Mouse (Mus musculus) liver, embryonic 14.5 days (tissue): ENCODE data around the gene Cnga4. TPM values are rescaled to one million over a fixed set of nuclear protein-coding genes. Genes with fewer than 3 reads are reported as not detected.

Experiments
- ATAC-seq: fragments of 200-750 bp; cut with Nextera tagmentation; 2 replicates; pipeline ENCODE4 v1.8.0; 2017; ENCODE audit warnings: moderate number of reproducible peaks, mild to moderate bottlenecking, moderate library complexity; ENCODE audit not compliant: insufficient read depth
- DNase-seq, 3 experiments: peaks; one replicate each; pipeline ENCODE4 v3.0.0-alpha.2; 2012 to 2013; ENCODE audit warnings: low read depth in 3 of 3, low spot score in 3 of 3
- H3K27ac ChIP-seq: fragments of 300-500 bp; sonication (generic); 2 replicates; pipeline ENCODE4 v1.5.1; 2014; ENCODE audit warnings: moderate library complexity, mild to moderate bottlenecking, control low read depth, inconsistent platforms
- H3K27me3 ChIP-seq: fragments of 300-500 bp; sonication (generic); 2 replicates; pipeline ENCODE4 v1.6.1; 2014; ENCODE audit warnings: mild to moderate bottlenecking, low read length, moderate library complexity; ENCODE audit not compliant: control insufficient read depth, insufficient read depth
- H3K36me3 ChIP-seq: fragments of 300-500 bp; sonication (generic); replicated peaks from 2 replicates; pipeline ENCODE4 v1.6.1; 2014; ENCODE audit warnings: low read depth; ENCODE audit not compliant: control insufficient read depth, insufficient read depth
- H3K4me1 ChIP-seq, 2 experiments: fragments of 200-500 bp in 1 of 2; fragments of 300-500 bp in 1 of 2; sonication (generic) in 1 of 2; replicated peaks; 2 replicates each; pipeline ENCODE4 v1.6.1; 2012 to 2014; ENCODE audit warnings: antibody characterized with exemption in 1 of 2, inconsistent platforms in 1 of 2, low read length in 1 of 2; ENCODE audit not compliant: control insufficient read depth in 2 of 2, insufficient read depth in 2 of 2
- H3K4me2 ChIP-seq: fragments of 300-500 bp; sonication (generic); 2 replicates; pipeline ENCODE4 v1.6.1; 2014; ENCODE audit warnings: low read depth, mild to moderate bottlenecking, control low read depth, moderate library complexity
- H3K4me3 ChIP-seq, 2 experiments: fragments of 200-500 bp in 1 of 2; fragments of 300-500 bp in 1 of 2; sonication (generic) in 1 of 2; 2 replicates each; pipeline ENCODE4 v1.5.1; 2012 to 2014; ENCODE audit warnings: low read depth in 2 of 2, low read length in 2 of 2, mild to moderate bottlenecking in 2 of 2, control low read depth in 1 of 2, inconsistent platforms in 1 of 2, moderate library complexity in 1 of 2; ENCODE audit not compliant: insufficient read depth in 1 of 2
- H3K9ac ChIP-seq: fragments of 300-500 bp; sonication (generic); replicated peaks from 2 replicates; pipeline ENCODE4 v1.6.1; 2014; ENCODE audit warnings: mild to moderate bottlenecking, control low read depth, moderate library complexity
- H3K9me3 ChIP-seq: fragments of 300-500 bp; sonication (generic); 2 replicates; pipeline ENCODE4 v1.6.1; 2016; ENCODE audit warnings: low read length, mixed read lengths; ENCODE audit not compliant: control insufficient read depth
- CTCF ChIP-seq: IDR thresholded peaks from 2 replicates; pipeline ENCODE4 v1.5.1; 2016; ENCODE audit warnings: antibody characterized with exemption, low read depth, control low read depth
- EP300 ChIP-seq: IDR thresholded peaks from 2 replicates; pipeline ENCODE4 v1.6.1; 2016; ENCODE audit warnings: antibody characterized with exemption, low read depth
- WGBS: fragments of 180-500 bp; shearing (Covaris S2); extraction: QIAGEN DNeasy Blood & Tissue Kit; methylation state at CpG from one replicate; pipeline ENCODE4 v1.1.7; 2014; ENCODE audit not compliant: insufficient replicate concordance; 5-methylcytosine and 5-hydroxymethylcytosine counted together
- polyA plus RNA-seq, 2 experiments: library from polyadenylated mRNA; depleted of rRNA in 1 of 2; stranded (reverse) in 1 of 2; unstranded in 1 of 2; fragments of >200 nt; fragmentation: Nextera tagmentation in 1 of 2; extraction: Ambion mirVana in 1 of 2; gene quantifications; 2 replicates each; pipeline versions ENCODE4 v1.2.1 to v1.2.3; 2012 to 2014

The Cnga4 gene
- polyA plus RNA-seq, 2 experiments = 0.02 TPM; not detected in 1

DNA sequence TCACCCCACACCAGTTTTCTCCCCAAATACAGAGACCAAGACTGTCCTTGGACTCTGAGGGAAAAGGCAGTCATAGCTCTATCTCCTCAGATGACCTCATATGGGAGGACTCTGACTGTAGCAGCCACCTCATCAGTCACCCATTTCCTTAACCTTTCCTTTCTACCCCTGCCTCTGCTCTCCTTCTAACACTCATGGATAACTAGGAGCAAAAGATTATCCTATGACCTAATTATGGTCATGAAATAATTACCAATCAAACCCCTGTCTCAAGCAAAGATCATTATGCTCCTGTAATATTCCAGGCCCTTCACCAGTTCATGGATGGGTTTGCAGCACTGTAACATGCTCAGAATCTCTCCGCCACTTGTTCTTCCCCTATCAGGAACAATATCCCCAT, 36.4 kb upstream of the Cnga4 start, which contains the start of gene Olfr692:
Olfr692 (plus strand) TSS at position 301 of the 400 bp plus-strand sequence.
- ATAC-seq = no peak
- Histone ChIP-seq H3K4me3 (no peak within 1 kb of the TSS), H3K27me3 (no peaks in the 10 kb centered on the region), H3K27ac (no peak within 1 kb of the TSS), H3K36me3 (no peaks in the 10 kb centered on the region), H3K9me3 (no peaks in the 10 kb centered on the region), H3K9ac (no peak within 1 kb of the TSS), H3K4me2 (no peak within 1 kb of the TSS), H3K4me1 (no peaks in the 10 kb centered on the region)
- whole genome bisulfite sequencing = 62% methylated on average over 1 of the region's 1 CpGs
- no peak for DNase-seq
- TF ChIP-seq CTCF (no peak), EP300 (no peak)

DNA sequence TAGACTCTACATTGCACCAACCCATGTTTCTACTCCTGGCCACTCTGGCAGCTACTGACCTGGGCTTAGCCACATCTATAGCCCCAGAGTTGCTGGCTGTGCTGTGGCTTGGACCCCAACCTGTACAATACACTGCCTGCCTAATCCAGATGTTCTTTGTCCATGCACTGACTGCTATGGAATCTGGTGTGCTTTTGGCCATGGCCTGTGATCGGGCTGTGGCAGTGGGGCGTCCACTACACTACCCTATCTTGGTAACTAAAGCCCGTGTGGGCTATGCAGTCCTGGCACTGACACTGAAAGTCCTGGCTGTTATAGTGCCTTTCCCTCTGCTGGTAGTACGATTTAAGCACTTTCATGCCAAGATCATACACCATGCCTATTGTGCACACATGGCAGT, 35.8 kb upstream of the Cnga4 start:
- H3K4me3 ChIP-seq = no peak overlapping the region
- TF ChIP-seq EP300 (no peak), CTCF (no peak)
- H3K36me3 ChIP-seq = no peaks in the 10 kb centered on the region
- WGBS = 80% methylated on average over 4 of the region's 4 CpGs
- no peak for DNase-seq
- no peak for ATAC-seq
- peaks cover 0 to 2% of the 10 kb centered on the region in 2 experiments; a peak in 2 of 4 replicates for H3K4me1 ChIP-seq
- H3K27ac ChIP-seq = no peak overlapping the region
- H3K27me3 ChIP-seq = no peaks in the 10 kb centered on the region
- no peaks in the 10 kb centered on the region for H3K9me3 ChIP-seq
- H3K4me2 ChIP-seq = no peak overlapping the region
- no peak overlapping the region for H3K9ac ChIP-seq

DNA sequence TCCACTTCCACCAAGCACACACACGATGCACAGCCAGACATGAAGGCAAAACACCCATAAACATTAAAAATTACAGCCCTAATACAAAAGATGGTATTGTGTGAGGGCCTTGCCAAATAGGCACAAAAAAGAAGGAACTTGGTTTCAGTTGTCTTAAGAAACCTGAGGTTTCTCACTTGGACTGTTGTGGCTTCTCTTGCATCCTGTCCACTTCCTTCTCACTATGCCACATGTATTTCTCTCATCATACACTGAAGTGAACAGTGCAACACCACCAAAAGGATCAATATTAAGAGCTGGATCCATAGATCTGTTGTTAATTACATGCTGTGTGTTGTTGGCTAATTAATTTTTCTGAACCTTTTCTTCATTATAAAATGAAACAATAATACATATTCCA, 31.5 kb upstream of the Cnga4 start:
- H3K9me3 ChIP-seq = no peaks in the 10 kb centered on the region
- 42% methylated on average over 1 of the region's 1 CpGs for WGBS
- ATAC-seq (no peak), DNase-seq (no peak)
- H3K4me1 ChIP-seq = peaks cover 0 to 2% of the 10 kb centered on the region in 2 experiments; a peak in 2 of 4 replicates
- H3K27ac ChIP-seq = no peak overlapping the region
- H3K9ac ChIP-seq = no peak overlapping the region
- no peak for TF ChIP-seq CTCF
- no peak for TF ChIP-seq EP300
- no peak overlapping the region for H3K4me3 ChIP-seq
- H3K36me3 ChIP-seq = no peaks in the 10 kb centered on the region
- no peak overlapping the region for H3K4me2 ChIP-seq
- no peaks in the 10 kb centered on the region for H3K27me3 ChIP-seq

DNA sequence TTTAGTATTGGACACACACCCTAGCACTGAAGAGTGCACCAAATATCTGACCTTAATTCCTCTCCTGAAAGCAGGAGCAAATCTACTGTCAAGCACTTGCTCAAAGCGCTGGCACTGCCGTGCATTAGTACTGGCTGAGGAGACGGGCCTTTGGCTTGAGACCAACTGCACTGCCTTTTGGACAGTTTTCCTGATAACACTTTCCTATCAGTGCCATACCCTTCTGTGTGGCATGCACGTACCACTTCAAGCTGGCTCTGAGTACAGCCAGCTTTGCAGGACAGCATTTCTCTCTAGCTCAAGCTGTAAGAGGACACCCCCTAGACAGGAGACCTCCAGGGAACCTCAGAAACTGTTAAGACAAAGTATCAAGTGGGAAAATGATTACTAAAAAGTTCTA, 30.9 kb upstream of the Cnga4 start:
- 0 out of 2 replicates have a peak, but pooled peaks have one; percentile 25 for ATAC-seq

DNA sequence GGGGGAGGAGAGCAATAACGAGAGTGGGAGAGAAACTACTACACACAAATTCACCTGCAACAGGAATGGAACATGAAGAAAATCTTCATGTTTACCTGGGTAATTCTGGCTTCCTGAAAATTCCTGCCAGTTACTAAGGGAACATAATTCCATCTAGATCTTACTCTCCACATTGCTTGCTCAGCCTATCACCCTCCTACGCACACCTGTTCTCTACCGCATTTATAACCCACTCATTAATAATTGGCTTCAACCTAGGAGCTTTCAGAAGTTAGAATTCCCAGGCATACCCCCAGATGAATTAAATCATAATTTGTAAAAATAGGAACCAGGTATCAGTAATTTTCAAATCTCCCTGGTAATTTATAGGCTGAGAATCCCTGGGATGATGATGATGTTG, 30.4 kb upstream of the Cnga4 start:
- no peak for ATAC-seq
- Histone ChIP-seq H3K27ac (no peak overlapping the region), H3K27me3 (no peaks in the 10 kb centered on the region), H3K4me1 (peaks cover 0 to 2% of the 10 kb centered on the region in 2 experiments; a peak in 2 of 4 replicates), H3K36me3 (0 out of 2 replicates have a peak, but pooled peaks cover 3% of the 10 kb centered on the region), H3K9ac (no peak overlapping the region), H3K4me3 (no peak overlapping the region), H3K4me2 (no peak overlapping the region), H3K9me3 (no peaks in the 10 kb centered on the region)
- no peak for TF ChIP-seq CTCF
- TF ChIP-seq EP300 = no peak
- DNase-seq = no peak
- 80% methylated on average over 3 of the region's 3 CpGs for WGBS

More for the DNA sequence above, 30.9 kb upstream of the Cnga4 start:
- WGBS = 20% methylated on average over 4 of the region's 4 CpGs
- Histone ChIP-seq H3K4me3 (no peak overlapping the region), H3K27me3 (no peaks in the 10 kb centered on the region), H3K4me1 (peaks cover 0 to 2% of the 10 kb centered on the region in 2 experiments; a peak in 2 of 4 replicates), H3K9me3 (no peaks in the 10 kb centered on the region), H3K27ac (no peak overlapping the region), H3K4me2 (no peak overlapping the region), H3K9ac (no peak overlapping the region), H3K36me3 (no peaks in the 10 kb centered on the region)
- DNase-seq = no peak
- TF ChIP-seq CTCF (no peak), EP300 (0 out of 2 replicates have a peak, but pooled peaks have one; percentile 10)
